ENCODE assay signal across 10 mouse cellular contexts in the genomic region with DNA sequence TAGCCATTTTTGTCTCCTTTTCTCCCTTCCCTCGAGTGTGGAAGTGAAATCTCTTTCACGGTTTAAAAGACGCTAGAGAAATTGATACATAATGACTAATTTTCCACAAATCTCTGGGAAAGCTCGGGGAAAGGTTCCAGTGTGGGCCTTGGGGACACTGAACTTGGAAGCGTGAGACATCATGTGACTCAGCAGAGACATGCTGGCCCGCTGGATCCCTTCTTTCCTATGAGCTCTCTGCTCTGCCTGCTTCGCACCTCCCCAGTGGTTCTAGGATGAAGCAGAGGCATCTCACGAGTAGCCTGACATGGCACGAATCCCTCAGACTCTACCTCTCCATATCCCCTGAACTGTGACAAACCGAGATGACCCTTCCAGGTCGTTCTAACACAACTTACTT.
DNase-seq lines count a peak whose midpoint lies in the region; ATAC-seq and TF ChIP-seq lines count a peak whose summit lies in the region.
"Had no signal": no experiment of that assay in that cellular context is flagged by ENCODE, and none has a peak within 500 bp of the region (broad histone marks: within the 10 kb centered on the region; RNA-seq: fewer than 3 reads in every experiment).

No protein-coding gene starts in this region.

- TF ChIP-seq POLR2A in kidney, adult 2 months (IDR thresholded peaks at IDR 0.05; ENCODE audit: low read depth, low read length): no peak

- no peaks in the 10 kb centered on the region for H3K4me1 ChIP-seq in kidney, embryonic 16.5 days (ENCODE audit: insufficient read depth, low read length)
- H3K4me1 ChIP-seq in kidney, adult 2 months (ENCODE audit: control insufficient read depth, insufficient read depth, low read length): no peaks in the 10 kb centered on the region
- H3K4me1 ChIP-seq in embryonic facial prominence, embryonic 11.5 days (ENCODE audit: control insufficient read depth, insufficient read depth, low read length): no peaks in the 10 kb centered on the region
- H3K4me1 ChIP-seq in limb, embryonic 12.5 days (replicated peaks): peaks cover 21% of the 10 kb centered on the region; the same call in 1 of the 2 replicates
- H3K4me1 ChIP-seq: forebrain, embryonic 13.5 days had no signal

- H3K4me3 ChIP-seq in kidney, embryonic 16.5 days (ENCODE audit: low read length): no peak overlapping the region
- H3K4me3 ChIP-seq in kidney, adult 2 months (ENCODE audit: insufficient read depth, low read depth, low read length): no peak overlapping the region
- H3K4me3 ChIP-seq in embryonic facial prominence, embryonic 11.5 days (ENCODE audit: low read depth, low read length): no peak overlapping the region
- no peak overlapping the region for H3K4me3 ChIP-seq in limb, embryonic 12.5 days (replicated peaks)
- H3K4me3 ChIP-seq: forebrain, embryonic 13.5 days had no signal

- no peak for ATAC-seq in kidney, embryonic 16.5 days (ENCODE audit: low FRiP score, low TSS enrichment)
- no peak for ATAC-seq in embryonic facial prominence, embryonic 11.5 days (replicated peaks; ENCODE audit: insufficient number of reproducible peaks, low FRiP score, low TSS enrichment, low read depth)
- no peak for ATAC-seq in limb, embryonic 12.5 days (ENCODE audit: insufficient number of reproducible peaks, insufficient read depth, low FRiP score, low TSS enrichment, low read depth)
- ATAC-seq in CD4-positive, CD25-positive, alpha-beta regulatory T cell, adult 4 months: no peak
- ATAC-seq: forebrain, embryonic 13.5 days had no signal

- H3K9me3 ChIP-seq in kidney, embryonic 16.5 days (ENCODE audit: low read length): no peaks in the 10 kb centered on the region
- no peaks in the 10 kb centered on the region for H3K9me3 ChIP-seq in embryonic facial prominence, embryonic 11.5 days (replicated peaks; ENCODE audit: control insufficient read depth, low read length)
- H3K9me3 ChIP-seq in limb, embryonic 12.5 days: no peaks in the 10 kb centered on the region
- H3K9me3 ChIP-seq: forebrain, embryonic 13.5 days had no signal

- H3K9ac ChIP-seq in kidney, embryonic 16.5 days (replicated peaks; ENCODE audit: low read length): no peak overlapping the region
- H3K9ac ChIP-seq in embryonic facial prominence, embryonic 11.5 days (replicated peaks; ENCODE audit: low read length): no peak overlapping the region
- H3K9ac ChIP-seq in limb, embryonic 12.5 days (replicated peaks): no peak overlapping the region
- H3K9ac ChIP-seq: forebrain, embryonic 13.5 days had no signal

- no peaks in the 10 kb centered on the region for H3K27me3 ChIP-seq in kidney, embryonic 16.5 days (ENCODE audit: insufficient read depth, low read length)
- no peaks in the 10 kb centered on the region for H3K27me3 ChIP-seq in kidney, adult 2 months (replicated peaks; ENCODE audit: control insufficient read depth, insufficient read depth, low read length)
- no peaks in the 10 kb centered on the region for H3K27me3 ChIP-seq in embryonic facial prominence, embryonic 11.5 days (ENCODE audit: control insufficient read depth, insufficient read depth, low read length)
- H3K27me3 ChIP-seq in limb, embryonic 12.5 days: no peaks in the 10 kb centered on the region
- H3K27me3 ChIP-seq: forebrain, embryonic 13.5 days had no signal

- H3K27ac ChIP-seq in kidney, embryonic 16.5 days (ENCODE audit: low read length): no peak overlapping the region
- no peak overlapping the region for H3K27ac ChIP-seq in kidney, adult 2 months (ENCODE audit: insufficient read depth, low read depth, low read length)
- peak overlapping the region; percentile 16; the same call in 1 of the 2 replicates for H3K27ac ChIP-seq in embryonic facial prominence, embryonic 11.5 days (replicated peaks; ENCODE audit: low read depth, low read length)
- H3K27ac ChIP-seq in limb, embryonic 12.5 days: peak overlapping the region; percentile 50; the same call in 1 of the 2 replicates
- H3K27ac ChIP-seq: forebrain, embryonic 13.5 days had no signal

- H3K36me3 ChIP-seq in kidney, embryonic 16.5 days (ENCODE audit: insufficient read depth, low read length): no peaks in the 10 kb centered on the region
- H3K36me3 ChIP-seq in kidney, adult 2 months (ENCODE audit: control insufficient read depth, insufficient read depth, low read length): no peaks in the 10 kb centered on the region
- H3K36me3 ChIP-seq in embryonic facial prominence, embryonic 11.5 days (replicated peaks; ENCODE audit: control insufficient read depth, insufficient read depth, low read depth, low read length): no peaks in the 10 kb centered on the region
- no peaks in the 10 kb centered on the region for H3K36me3 ChIP-seq in limb, embryonic 12.5 days

- DNase-seq in kidney, adult 2 months: no peak
- no peak for DNase-seq in embryonic facial prominence, embryonic 11.5 days (ENCODE audit: low spot score)
- peak; percentile 54 to 63 for DNase-seq in gastrocnemius, adult 8-10 months (ENCODE audit: low spot score in 2 of 2)
- DNase-seq in spleen, postnatal 36 days (ENCODE audit: low spot score in 2 of 2): no peak
- DNase-seq: kidney, adult 9 months; retina, postnatal 1 day had no signal

- WGBS in kidney, embryonic 16.5 days: 72% methylated on average over 11 of the region's 11 CpGs
- WGBS in kidney, adult 2 months: 74% methylated on average over 11 of the region's 11 CpGs
- 76% methylated on average over 11 of the region's 11 CpGs for WGBS in embryonic facial prominence, embryonic 11.5 days
- 69% methylated on average over 11 of the region's 11 CpGs for WGBS in limb, embryonic 12.5 days

- no peak for TF ChIP-seq CTCF in kidney, adult 2 months (conservative IDR thresholded peaks at IDR 0.05; ENCODE audit: insufficient read depth, insufficient read length, low read depth, low read length)

- H3K4me2 ChIP-seq in kidney, embryonic 16.5 days (replicated peaks; ENCODE audit: low read depth, low read length): peak overlapping the region; percentile 31; the same call in 1 of the 2 replicates
- no peak overlapping the region for H3K4me2 ChIP-seq in embryonic facial prominence, embryonic 11.5 days (ENCODE audit: low read depth, low read length)
- peak overlapping the region; percentile 35 for H3K4me2 ChIP-seq in limb, embryonic 12.5 days
- H3K4me2 ChIP-seq: forebrain, embryonic 13.5 days had no signal

Comparison
In these comparisons a context has a peak if more than half of its experiments do, and no peak if none do; other contexts are left out.
1. H3K27ac ChIP-seq: peak in embryonic facial prominence, embryonic 11.5 days (single experiment) and limb, embryonic 12.5 days (single experiment); none in kidney, embryonic 16.5 days (single experiment) and kidney, adult 2 months (single experiment).
2. DNase-seq: peak in gastrocnemius, adult 8-10 months (2 of 2); none in kidney, adult 2 months (single experiment), embryonic facial prominence, embryonic 11.5 days (single experiment) and spleen, postnatal 36 days (0 of 2).